Mouse (Mus musculus) erythroblast, embryonic 14.5 days (primary cell): ENCODE results near the gene Adcy10.

Source experiments
- GATA1 ChIP-seq: IDR thresholded peaks from 2 replicates; pipeline ENCODE4 v1.6.1; 2012; ENCODE audit warnings: low read length, inconsistent platforms, mixed read lengths
- TAL1 ChIP-seq: IDR thresholded peaks from 3 replicates; pipeline ENCODE4 v1.6.1; 2012; ENCODE audit warnings: low read length, inconsistent platforms, mixed read lengths

DNA sequence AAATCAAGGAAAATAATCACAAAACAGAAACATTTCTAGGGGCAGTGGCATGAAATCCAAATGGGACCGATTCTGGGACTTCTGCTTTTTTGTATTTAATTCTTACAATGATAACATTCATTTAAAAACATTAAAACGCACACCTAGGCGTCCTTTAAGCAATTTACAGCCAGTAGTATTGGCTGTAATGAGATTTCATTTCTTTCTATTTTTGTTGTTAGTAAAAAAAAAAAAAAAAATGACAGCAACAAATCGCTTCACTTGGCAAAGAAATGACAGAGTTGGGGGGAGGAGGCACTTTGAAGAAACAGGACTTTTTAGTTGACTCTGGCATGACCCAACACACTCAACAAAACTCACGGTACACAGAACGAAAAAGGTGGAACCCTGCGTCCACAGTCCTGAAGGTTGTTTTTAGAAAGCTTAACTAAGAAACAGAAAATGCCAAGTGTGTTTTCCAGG lies 25.9 kb upstream of the Adcy10 start:
- TF ChIP-seq GATA1 (no peak), TAL1 (no peak)
